Mouse (Mus musculus) lung, adult 2 months (tissue): ENCODE data around the gene Gse1.

Experiments
- CTCF ChIP-seq: fragments of 200-500 bp; IDR thresholded peaks from 2 replicates; pipeline ENCODE4 v1.5.1; 2011; ENCODE audit warnings: mild to moderate bottlenecking, low read length, control low read depth; ENCODE audit not compliant: insufficient read depth
- POLR2A ChIP-seq: fragments of 200-500 bp; IDR thresholded peaks from 2 replicates; pipeline ENCODE4 v1.6.1; 2011; ENCODE audit warnings: low read depth, mild to moderate bottlenecking, control low read depth, low read length, borderline replicate concordance; ENCODE audit errors: extremely low read depth

DNA sequence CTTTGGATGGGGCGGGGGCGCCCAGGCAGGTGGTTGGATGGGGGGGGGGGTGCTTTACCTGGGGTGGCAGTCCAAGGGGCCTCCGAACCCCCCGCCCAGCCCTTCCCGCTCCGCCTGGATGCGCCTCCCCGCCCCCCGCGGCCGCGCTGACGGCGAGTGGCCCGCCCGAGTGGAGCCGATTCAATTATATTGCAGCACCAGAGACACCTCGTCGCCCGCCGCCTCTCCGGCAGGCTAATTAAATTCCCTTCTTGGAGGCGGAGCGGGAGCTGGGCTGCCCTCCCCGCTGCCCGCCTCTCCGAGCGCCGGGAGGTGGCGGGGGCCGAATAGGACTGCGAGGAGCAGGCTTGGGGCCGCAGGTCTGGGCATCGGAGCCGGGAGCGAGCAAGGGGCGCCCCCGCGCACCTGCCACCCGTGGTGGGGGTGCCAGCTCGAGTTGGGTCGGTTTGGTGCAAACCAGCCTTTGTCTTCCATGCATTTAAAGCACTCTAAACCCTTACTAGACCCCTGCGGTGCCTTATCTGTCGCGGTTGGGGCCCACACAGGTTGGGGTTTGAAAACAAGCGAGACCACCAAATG is 309.7 kb downstream of the Gse1 start:
- TF ChIP-seq CTCF (no peak), POLR2A (no peak)
